Mouse (Mus musculus): Measurements from ENCODE around the gene A530016L24Rik. TPM values are rescaled to one million over a fixed set of nuclear protein-coding genes. Genes with fewer than 3 reads are reported as not detected.

The A530016L24Rik gene
- total RNA-seq, 2 experiments from 2014 or later = 0.23 to 0.48 TPM

DNA sequence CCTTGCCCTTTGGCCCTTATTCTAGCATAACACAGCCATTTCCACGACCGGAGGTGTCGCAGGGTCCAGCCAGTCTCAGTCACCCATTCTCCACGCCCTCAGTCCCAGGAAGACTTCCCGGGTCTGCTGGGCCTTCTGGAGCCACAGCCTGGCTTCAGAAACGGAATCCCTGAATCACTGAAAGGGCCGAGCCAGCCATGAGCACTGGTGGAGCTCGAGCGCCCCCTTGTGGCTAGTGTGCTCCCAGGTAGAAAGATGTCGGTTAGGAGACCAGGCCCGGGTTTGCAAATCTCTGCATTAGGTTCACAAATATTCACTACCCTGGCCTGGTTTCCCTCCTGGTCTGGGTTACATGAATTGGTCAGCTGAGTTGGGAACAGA, 53.7 kb downstream of the A530016L24Rik start:
- intact Hi-C loops (cut with DNase I) = loop anchor here (1.0 to 10.0 kb wide), 3 partner anchors 46 to 428 kb away; no protein-coding TSS in a partner anchor
- peak; percentile 88 to 90 for DNase-seq (ENCODE audit: low spot score in 2 of 2)

DNA sequence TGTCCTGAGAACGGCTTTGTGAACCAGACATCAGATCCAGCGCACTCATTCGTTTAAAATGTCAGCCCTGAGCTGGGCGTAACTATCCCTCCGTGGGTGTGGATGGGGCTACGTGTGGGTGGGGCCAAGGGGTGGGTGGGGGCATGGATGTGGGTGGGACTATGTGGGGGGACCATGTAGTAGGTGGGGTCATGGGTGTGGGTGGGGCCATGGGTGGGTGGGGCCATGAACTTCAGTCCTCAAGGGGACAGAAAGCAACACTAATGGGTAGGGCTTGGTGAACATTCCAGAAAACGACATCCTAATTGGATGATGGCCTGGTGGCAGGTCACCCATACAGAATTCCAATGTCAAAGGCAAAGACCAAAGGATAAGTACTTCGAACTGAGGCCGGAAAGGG, 54.7 kb downstream of the A530016L24Rik start:
- intact Hi-C loops (cut with DNase I) = loop anchor here (1.0 to 10.0 kb wide), 3 partner anchors 47 to 429 kb away; no protein-coding TSS in a partner anchor
- no peak for DNase-seq (ENCODE audit: low spot score in 2 of 2)

DNA sequence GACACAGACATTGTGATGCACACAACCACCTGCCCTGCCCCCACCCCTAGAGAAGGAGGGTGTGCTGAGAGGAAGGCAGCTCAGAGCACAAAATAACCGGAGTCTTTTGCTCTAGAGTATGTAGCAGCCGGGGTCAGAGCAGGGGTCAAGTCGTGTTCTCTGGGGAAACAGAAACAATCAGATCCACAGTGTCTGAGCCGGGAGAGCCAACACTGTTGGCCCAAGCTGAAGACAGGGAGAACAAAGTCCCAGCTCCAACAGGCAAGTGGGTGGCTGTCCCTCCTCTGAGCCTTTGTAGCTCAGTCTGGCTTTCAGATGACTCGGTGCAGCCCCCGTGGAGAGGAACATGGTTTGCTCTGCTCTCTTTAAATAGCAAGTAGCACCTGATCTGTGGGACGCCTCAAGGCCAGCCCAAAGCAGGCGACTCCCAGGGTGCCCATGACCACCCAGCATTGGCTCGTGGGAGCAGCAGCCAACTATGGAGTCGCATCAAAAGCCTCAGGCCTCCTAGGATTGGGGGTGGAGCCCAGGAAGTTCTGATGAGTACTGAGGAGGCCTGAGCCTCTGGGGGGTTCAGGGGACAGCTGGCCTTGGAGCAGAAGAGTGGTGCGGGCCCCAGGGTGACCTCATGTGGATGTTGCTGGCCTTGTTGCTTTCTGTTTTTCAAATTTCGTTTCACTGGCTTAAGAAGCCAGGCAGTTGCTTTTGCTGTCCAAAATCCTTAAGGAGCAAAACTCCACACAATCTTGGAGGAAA, 55.9 kb downstream of the A530016L24Rik start:
- DNase-seq (ENCODE audit: low spot score in 2 of 2) = no peak

DNA sequence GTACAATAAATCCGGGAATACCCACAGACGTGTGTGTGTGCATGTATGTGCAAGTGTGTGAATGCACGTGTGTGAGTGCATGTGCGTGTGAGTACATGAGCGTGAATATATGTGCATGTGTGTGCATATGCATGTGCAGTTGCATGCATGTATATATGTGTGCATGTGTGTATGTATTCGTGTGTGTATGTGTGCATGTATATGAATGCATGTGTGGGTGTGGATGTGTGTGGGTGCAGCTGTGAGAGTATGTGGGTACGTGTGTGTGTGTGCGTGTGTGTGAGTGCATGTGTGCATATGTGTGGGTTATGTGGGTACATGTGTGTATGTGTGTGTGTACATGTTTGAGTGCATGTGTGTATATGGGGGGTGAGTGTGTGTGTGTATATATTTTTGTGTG, 56.9 kb downstream of the A530016L24Rik start:
- intact Hi-C loops (cut with DNase I) = loop anchor here (10.0 kb wide), 1 partner anchor 431 kb away; no protein-coding TSS in a partner anchor
- DNase-seq (ENCODE audit: low spot score in 2 of 2) = no peak

More for the DNA sequence above, 55.9 kb downstream of the A530016L24Rik start:
- intact Hi-C loops (cut with DNase I) = loop anchor here (5.0 to 10.0 kb wide), 2 partner anchors 48 to 430 kb away; no protein-coding TSS in a partner anchor

DNA sequence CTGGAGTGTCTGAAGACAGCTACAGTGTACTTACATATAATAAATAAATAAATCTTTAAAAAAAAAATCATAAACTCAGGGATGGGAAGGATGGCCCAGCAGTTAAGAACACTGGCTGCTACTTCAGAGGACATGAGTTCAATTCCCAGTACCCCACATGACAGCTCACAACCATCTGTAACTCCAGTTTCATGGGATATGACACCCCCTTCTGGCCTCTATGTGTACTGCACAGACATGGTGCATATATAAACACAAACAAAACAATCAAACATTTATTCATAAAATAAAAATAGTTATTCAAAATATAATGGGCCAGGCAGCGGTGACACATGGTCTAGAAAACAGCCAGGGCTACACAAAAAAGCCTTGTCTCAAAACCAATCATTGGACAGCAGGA, 60.0 kb downstream of the A530016L24Rik start:
- intact Hi-C loops (cut with DNase I) = loop anchor here (10.0 kb wide), 1 partner anchor 434 kb away; no protein-coding TSS in a partner anchor
- no peak for DNase-seq (ENCODE audit: low spot score in 2 of 2)

Other genes starting within 250 kb of the A530016L24Rik start
- gene Tmem179, start 27.3 kb downstream of the A530016L24Rik start, total RNA-seq (2021) = 100 to 1,000 TPM; 131 to 133 TPM
- 100 to 1,000 TPM; 108 to 155 TPM for gene Inf2, start 99.3 kb downstream of the A530016L24Rik start, total RNA-seq (2021)
- 10 to 100 TPM; 16.4 to 18.2 TPM for gene Adssl1, start 130.6 kb downstream of the A530016L24Rik start, total RNA-seq (2021)
- 10 to 100 TPM; 17.4 to 18.8 TPM for gene Siva1, start 155.2 kb downstream of the A530016L24Rik start, total RNA-seq (2021)
- 100 to 1,000 TPM; 138 to 140 TPM for gene Akt1, start 185.4 kb downstream of the A530016L24Rik start, total RNA-seq (2021)
- 1 to 10 TPM in 1 of 2 experiments, under 1 TPM in 1; 0.76 to 1.3 TPM for gene Zbtb42, start 189.4 kb downstream of the A530016L24Rik start, total RNA-seq (2021)
- 100 to 1,000 TPM; 246 TPM for gene Cep170b, start 231.0 kb downstream of the A530016L24Rik start, total RNA-seq (2021)